Mouse (Mus musculus): ENCODE data around the gene Xndc1.

DNA sequence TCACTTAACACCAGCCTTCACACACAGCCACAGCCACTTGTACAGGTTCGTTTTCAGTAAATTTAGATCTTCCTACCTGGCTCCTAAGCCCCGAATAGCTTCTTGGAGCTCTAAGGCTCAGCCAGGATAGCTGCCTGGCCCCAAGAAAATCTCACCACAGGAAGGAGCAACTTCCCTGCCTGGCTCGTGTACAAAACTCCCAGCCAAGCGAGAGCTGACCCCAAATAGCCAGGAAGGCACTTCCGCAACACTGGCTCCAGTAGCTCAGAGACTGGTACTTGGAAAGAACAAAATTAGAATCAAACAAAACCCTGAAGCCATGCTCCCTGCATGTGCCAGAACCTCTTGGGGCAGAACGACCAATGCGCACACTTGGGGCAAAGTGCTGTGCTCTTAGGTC, 47.3 kb upstream of the Xndc1 start:
- TF ChIP-seq POLR2A (IDR thresholded peaks at IDR 0.05; ENCODE audit: low read depth, low read length) = no peak
- no peak for TF ChIP-seq CTCF (conservative IDR thresholded peaks at IDR 0.05; ENCODE audit: insufficient read depth, insufficient read length, low read depth, low read length)

Measured in kidney, adult 2 months (tissue).